Mouse (Mus musculus) ZHBTc4 (cell line): ENCODE measurements at regions not wholly inside any gene's neighbourhood (a gene's known extent, or its start where the extent isn't known, plus 50 kb on each side); places are given as distances from the start of the nearest gene placed in this dataset.

Experiments
- DNase-seq: peaks from one replicate; pipeline ENCODE4 v3.0.0-alpha.2; 2011; ENCODE audit warnings: low read depth, low spot score

DNA sequence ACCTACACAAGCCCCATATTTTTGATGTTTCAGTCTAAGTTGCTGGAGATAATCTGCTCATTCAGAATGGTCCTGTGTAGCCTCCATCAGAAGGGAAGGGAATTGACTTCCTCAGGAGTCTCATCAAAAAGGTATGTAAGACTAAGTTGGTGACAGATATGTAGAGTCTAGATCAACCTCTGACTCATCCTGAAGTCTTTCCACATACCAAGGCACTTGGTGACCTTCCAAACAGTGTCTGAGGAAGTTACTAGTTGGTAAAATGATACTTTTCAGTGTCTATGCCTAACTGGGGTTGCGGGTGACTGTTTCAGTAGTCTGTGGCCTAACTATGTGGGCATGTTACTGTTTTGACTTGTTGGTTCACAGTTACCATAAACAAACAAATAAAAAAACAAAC, 133.0 kb upstream of the Plcb4 start:
- no peak for DNase-seq

GRCm38 (mm10) chr2:135529619-135530018, 129.2 kb upstream of the Plcb4 start:
- DNase-seq = no peak

- no peak for DNase-seq
Observed at GRCm38 (mm10) chr2:135536303-135536871, 122.4 kb upstream of the Plcb4 start.

DNA sequence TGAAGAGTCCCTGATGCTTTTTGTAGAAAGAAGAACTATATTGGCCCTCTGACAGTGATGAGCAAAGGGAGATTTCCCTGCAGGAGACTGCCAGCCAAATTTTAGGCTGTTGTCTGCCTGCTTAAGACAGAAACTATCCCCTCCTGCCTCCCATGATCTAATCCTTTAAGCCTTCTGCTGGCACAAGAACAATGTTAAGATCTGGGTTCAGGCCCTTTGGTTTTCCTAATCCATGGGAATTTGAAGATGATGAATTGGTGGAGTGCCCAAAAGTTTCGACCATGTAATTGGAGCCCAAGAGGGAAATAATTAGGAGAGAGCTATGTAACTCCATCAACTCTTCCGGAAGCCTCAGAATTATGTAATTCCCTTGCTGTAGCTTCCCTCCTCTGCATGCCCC, 120.8 kb upstream of the Plcb4 start:
- no peak for DNase-seq

- DNase-seq = no peak
Observed at GRCm38 (mm10) chr2:135541058-135541457, 117.8 kb upstream of the Plcb4 start.

DNA sequence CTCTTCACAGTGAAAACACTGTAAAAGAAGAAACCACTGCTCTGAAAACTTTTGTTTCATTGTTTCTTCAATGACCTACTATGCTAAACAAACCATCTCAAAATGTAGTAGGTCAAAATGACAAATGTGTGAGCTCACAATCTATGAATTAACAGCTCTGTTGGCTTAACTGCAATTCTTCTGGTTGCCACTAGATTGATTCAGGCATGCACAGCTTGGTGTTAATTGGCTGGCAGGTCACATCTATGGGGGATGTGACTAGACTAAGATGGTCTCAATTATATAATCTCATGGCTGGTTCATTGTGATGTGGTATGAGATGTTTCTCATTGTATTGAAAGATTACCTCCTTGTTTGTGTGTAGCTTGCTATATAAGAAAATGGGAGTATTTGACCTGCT, 116.9 kb upstream of the Plcb4 start:
- DNase-seq = no peak

DNA sequence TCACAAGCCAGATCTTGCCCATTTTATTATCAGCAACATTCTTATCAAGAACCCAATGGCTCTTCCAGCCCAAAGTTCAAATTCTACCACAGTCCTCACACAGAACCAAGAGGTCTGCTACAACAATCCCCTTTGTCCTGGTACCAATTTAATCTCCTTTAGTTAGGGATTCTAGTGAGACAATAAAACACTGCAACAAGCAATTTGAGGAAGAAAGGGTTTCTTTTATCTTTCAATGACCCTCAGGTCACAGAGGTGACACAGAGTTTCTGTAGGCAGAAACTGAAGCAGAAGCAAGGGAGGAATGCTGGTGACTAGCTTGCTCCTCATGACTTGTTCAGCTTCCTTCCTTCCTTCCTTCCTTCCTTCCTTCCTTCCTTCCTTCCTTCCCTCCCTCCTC, 113.9 kb upstream of the Plcb4 start:
- DNase-seq = peak; percentile 73

DNA sequence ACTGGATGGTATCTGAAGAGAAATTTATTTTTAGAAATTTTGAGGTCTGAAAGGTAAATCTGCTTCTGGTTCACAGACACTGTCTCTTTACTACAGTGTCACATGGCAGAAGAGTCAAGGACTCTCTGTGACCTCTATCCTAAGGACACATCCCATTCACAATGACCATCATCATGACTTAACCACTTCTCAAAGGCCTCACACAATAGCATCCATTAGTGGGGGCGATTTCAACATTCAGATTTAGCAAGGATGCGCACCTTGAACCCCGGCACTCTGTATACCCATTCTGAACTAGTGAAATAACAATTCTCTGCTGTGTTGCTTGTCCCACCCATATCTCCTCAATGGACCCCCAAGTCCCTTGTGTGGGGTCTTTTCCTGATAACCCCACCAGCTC, 110.8 kb upstream of the Plcb4 start:
- peak; percentile 76 for DNase-seq

GRCm38 (mm10) chr2:135553031-135553430, 105.8 kb upstream of the Plcb4 start:
- peak; percentile 60 for DNase-seq

GRCm38 (mm10) chr2:135558026-135558425, 100.8 kb upstream of the Plcb4 start:
- DNase-seq = peak; percentile 56

- DNase-seq = peak; percentile 96
Observed at GRCm38 (mm10) chr2:135559328-135559727, 99.5 kb upstream of the Plcb4 start.

GRCm38 (mm10) chr2:135559933-135560710, 98.7 kb upstream of the Plcb4 start:
- peak; percentile 85 for DNase-seq

- peak; percentile 82 for DNase-seq
Observed at GRCm38 (mm10) chr2:135560856-135561255, 98.0 kb upstream of the Plcb4 start.

GRCm38 (mm10) chr2:135561716-135562115, 97.1 kb upstream of the Plcb4 start:
- no peak for DNase-seq

DNA sequence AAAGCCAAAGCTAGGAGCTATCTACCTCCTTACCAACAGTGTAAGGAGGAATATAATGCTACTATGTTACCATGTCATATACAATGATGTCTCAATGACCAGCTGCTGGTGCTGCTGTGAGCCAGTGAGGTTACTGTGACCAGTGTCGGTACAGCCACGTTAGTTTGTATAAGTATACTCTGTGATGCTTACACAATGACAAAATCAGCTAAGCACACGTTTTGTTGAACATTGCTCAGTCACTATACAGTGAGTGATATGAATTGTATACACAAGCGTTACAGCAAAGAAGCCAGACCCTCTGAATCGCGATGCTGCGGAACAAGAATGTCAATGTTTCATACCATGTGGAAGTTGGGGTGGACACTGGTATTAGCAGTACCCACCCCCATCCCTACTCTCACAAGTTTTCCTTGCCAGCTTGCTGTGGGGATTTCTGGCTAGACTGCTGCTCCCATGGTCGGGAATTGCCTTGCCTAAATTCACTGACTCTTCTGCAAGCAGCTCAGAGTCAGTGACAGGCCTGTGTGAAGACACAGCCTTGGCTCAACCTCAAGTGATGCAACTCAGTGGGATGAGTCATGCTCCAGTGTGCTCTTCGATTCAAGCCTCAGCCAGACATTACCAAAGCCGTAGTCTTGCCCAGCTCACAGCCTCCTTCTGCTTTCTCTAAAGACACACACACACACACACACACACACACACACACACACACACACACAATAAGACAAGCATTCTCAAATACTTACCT, 96.5 kb upstream of the Plcb4 start:
- no peak for DNase-seq

GRCm38 (mm10) chr2:135564231-135564630, 94.6 kb upstream of the Plcb4 start:
- no peak for DNase-seq

DNA sequence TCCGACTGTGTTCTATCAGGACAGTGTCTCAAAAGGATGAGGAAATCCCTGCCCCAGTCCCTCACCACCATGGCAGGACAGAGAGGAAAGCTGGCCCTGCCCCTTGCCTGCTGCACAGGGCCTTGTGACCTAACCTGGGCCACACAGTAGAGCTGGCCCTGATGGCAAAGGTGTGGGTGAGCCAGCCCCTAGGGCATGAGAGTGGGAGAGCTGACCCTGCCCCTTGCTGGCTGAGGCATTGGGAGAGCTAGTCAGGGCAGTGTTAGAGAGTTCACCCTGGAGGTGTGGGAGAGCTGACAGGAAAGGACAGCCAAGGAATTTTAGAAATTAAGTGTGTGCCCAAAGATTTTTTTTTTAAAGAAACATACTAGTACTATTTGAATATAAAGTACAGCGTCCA, 90.5 kb upstream of the Plcb4 start:
- no peak for DNase-seq

- DNase-seq = peak; percentile 88
Observed at GRCm38 (mm10) chr2:135571599-135571998, 87.2 kb upstream of the Plcb4 start.

DNA sequence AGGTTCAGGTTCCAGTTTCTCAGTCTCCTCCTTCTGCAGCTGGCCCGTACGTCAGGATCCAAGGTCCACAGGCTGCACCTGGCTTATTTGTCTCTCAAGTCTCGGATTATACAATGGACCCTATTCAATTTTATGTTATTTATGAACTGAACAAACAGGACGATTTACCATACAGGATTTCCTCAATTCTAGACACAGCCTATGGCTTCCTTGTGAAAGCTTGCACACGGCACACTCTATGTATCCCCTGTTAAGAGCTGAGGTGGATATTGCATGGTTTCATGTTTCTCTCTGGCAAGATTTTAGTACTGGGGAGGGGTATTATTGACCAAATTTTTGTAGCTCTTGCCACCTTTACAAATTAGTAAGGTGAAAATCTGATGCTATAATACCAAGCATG, 81.6 kb upstream of the Plcb4 start:
- DNase-seq = no peak

DNA sequence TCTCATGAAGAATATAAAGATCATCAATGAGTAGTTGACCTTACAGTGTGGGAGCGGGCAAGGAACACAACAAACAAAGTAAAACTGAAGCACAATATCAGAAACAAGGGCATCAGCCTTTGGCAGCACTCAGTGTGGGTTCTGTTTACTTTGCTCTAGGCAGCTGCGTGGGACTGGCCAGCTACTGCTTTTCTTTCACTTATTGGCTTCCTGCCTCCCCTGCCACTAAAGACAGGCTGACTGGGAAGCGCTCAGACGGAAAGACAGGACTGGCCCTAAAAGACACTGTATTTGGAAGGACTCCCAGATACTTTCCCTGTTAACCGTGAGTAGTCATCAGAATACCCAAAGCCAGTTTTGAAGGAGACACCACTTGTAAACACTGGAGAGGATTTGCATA, 80.7 kb upstream of the Plcb4 start:
- no peak for DNase-seq

DNA sequence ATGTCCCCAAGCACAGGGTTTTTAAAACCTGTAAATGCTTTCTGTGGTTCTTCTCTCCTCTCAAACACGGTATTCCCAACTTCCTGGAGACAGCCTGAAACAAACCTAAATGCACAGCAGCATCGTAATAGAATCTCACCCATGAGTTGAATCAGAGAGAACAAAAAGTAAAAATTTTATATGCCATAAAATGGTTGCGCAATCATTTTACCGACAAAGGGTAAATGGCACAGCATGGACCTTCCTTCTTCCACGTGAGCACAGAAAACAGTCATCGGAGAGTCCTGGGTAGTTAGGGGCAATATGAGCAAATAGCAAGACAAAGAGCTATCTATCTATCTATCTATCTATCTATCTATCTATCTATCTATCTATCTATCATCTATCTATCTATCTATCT, 79.3 kb upstream of the Plcb4 start:
- no peak for DNase-seq

DNA sequence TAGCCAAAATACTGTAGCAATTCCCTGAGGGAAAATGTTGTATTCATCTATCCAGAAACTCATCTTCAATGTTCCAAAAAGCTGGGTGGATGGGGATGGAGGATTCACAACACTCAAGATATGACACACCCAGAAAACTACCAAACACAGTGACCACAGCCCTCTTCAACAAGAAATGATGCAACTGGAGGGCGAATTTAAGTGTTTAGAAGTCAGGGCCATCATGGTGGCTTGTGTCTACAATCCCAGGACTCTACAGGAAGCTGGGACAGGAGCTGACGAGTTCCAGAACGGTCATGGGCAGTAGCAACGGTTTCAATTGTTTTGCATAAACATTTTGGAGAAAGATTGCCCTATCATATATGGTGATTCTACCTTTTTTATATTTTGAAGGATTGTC, 78.8 kb upstream of the Plcb4 start:
- DNase-seq = no peak

DNA sequence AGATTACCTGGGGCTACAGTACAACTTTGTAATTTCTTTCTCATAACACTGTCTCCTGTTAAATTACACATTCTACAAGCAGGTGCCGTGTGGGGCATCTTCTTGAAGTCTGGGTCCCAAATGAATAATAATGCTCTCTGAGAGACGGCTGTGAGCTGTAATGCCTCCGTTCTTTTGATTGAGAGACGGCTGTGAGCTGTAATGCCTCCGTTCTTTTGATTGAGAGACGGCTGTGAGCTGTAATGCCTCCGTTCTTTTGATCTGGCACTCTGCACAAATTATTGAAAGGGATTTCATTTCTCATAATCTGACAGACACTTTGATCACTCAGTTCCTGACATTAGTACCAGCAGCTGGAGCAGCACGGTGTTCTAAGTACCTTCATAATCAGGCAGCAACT, 76.5 kb upstream of the Plcb4 start:
- no peak for DNase-seq
